Mouse (Mus musculus): Measurements from ENCODE around the gene Rbm8a.

GRCm38 (mm10) chr3:96597435-96597891 lies 32.3 kb upstream of the Rbm8a start:
- TF ChIP-seq CTCF (IDR thresholded peaks at IDR 0.05; ENCODE audit: low read depth, low read length) (no peak), GATA1 (IDR thresholded peaks at IDR 0.05; ENCODE audit: borderline replicate concordance, low read length) (no peak), TAL1 (conservative IDR thresholded peaks at IDR 0.05; ENCODE audit: low read depth, low read length) (no peak)

Measured in G1E (cell line).